Mouse (Mus musculus) cortical plate, adult 2 months (tissue): Measurements from ENCODE around the gene Adk.

Experiments
- CTCF ChIP-seq: fragments of 200-500 bp; IDR thresholded peaks from 2 replicates; pipeline ENCODE4 v1.5.1; 2011; ENCODE audit warnings: mild to moderate bottlenecking, control low read depth, low read length; ENCODE audit not compliant: insufficient read depth; ENCODE audit errors: extremely low read depth
- POLR2A ChIP-seq: fragments of 200-500 bp; IDR thresholded peaks from 2 replicates; pipeline ENCODE4 v1.6.1; 2011; ENCODE audit warnings: mild to moderate bottlenecking, low read length, control low read depth; ENCODE audit not compliant: insufficient read depth; ENCODE audit errors: extremely low read depth

- no peak for TF ChIP-seq POLR2A
- no peak for TF ChIP-seq CTCF
Observed at GRCm38 (mm10) chr14:21408846-21409245, 356.5 kb downstream of the Adk start.
